Mouse (Mus musculus) frontal cortex, postnatal 25 days (tissue): ENCODE data around the gene Gfod2.

Experiments used
- DNase-seq, 2 experiments: peaks; one replicate each; pipeline ENCODE4 v3.0.0; 2022; ENCODE audit warnings: low spot score in 2 of 2

Gfod2 gene

GRCm38 (mm10) chr8:105677891-105678290 is 80.6 kb downstream of the Gfod2 start:
- no peak for DNase-seq
